ENCODE assay signal across 8 mouse cellular contexts in the genomic region with DNA sequence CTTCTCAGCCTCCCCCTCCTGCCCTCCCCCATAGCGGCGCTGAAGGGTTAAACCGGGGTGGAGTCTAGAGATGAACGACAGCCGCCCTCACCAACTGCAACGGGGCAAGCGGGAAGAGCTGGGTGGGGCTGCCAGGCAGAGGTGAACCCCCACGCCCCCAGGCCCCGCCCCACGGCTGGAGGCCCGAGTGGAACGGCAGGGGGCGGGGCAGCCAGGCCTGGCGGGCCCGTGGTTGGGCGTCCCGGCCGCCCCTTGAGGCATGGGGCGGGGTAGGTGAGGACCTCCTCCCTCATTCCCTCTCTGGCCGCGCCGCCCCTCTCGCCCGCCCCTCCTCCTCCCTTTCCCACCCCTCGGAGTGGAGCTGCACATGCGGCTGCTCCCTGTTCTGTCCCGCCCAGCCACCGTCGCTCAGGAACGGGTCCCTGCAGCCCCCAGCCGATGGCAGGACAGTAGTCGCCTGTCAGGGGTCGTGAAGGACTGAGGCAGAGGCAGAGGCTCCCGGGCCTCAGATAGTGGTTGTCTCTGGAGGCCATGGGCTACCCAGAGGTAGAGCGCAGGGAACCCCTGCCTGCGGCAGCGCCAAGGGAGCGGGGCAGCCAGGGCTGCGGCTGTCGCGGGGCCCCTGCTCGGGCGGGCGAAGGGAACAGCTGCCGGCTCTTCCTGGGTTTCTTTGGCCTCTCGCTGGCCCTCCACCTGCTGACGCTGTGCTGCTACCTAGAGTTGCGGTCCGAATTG. TPM values are rescaled to one million over a fixed set of nuclear protein-coding genes. Genes with fewer than 3 reads are reported as not detected.
DNase-seq lines count a peak whose midpoint lies in the region; ATAC-seq and TF ChIP-seq lines count a peak whose summit lies in the region.

TSS of gene Eda (plus strand) at position 357 of the 735 bp plus-strand sequence.

- no peak within 1 kb of the TSS for H3K27ac ChIP-seq in ES-E14 (ENCODE audit: insufficient read depth, low read depth, low read length, poor library complexity, severe bottlenecking)
- 0 out of 2 replicates have a peak within 1 kb of the TSS, but pooled peaks have one; percentile 36 for H3K27ac ChIP-seq in forebrain, embryonic 12.5 days
- no peak within 1 kb of the TSS for H3K27ac ChIP-seq in heart, embryonic 16.5 days (ENCODE audit: low read length)
- no peak within 1 kb of the TSS for H3K27ac ChIP-seq in liver, embryonic 14.5 days
- no peak within 1 kb of the TSS for H3K27ac ChIP-seq in neural tube, embryonic 13.5 days (replicated peaks)

- H3K36me3 ChIP-seq in ES-E14 (ENCODE audit: control insufficient read depth, insufficient read depth, low read length, poor library complexity, severe bottlenecking) = no peaks in the 10 kb centered on the region
- no peaks in the 10 kb centered on the region for H3K36me3 ChIP-seq in forebrain, embryonic 12.5 days (replicated peaks)
- no peaks in the 10 kb centered on the region for H3K36me3 ChIP-seq in heart, embryonic 16.5 days (ENCODE audit: control insufficient read depth, insufficient read depth)
- no peaks in the 10 kb centered on the region for H3K36me3 ChIP-seq in liver, embryonic 14.5 days (replicated peaks; ENCODE audit: control insufficient read depth, insufficient read depth, low read depth)
- H3K36me3 ChIP-seq in neural tube, embryonic 13.5 days = no peaks in the 10 kb centered on the region

- H3K4me2 ChIP-seq in forebrain, embryonic 12.5 days = peak within 1 kb of the TSS; percentile 78
- peak within 1 kb of the TSS; percentile 83 for H3K4me2 ChIP-seq in heart, embryonic 16.5 days (ENCODE audit: low read depth, low read length)
- H3K4me2 ChIP-seq in liver, embryonic 14.5 days (ENCODE audit: low read depth) = peak within 1 kb of the TSS; percentile 74
- H3K4me2 ChIP-seq in neural tube, embryonic 13.5 days = peak within 1 kb of the TSS; percentile 85

- H3K4me3 ChIP-seq in ES-E14 (ENCODE audit: insufficient read depth in 1 of 2, low read depth in 1 of 2, low read length in 2 of 2, poor library complexity in 1 of 2, severe bottlenecking in 1 of 2) = peak within 1 kb of the TSS; percentile 61 to 85
- peak within 1 kb of the TSS; percentile 50 for H3K4me3 ChIP-seq in forebrain, embryonic 12.5 days (replicated peaks)
- H3K4me3 ChIP-seq in heart, embryonic 16.5 days (ENCODE audit: low read length) = peak within 1 kb of the TSS; percentile 67
- peak within 1 kb of the TSS; percentile 46 to 58 for H3K4me3 ChIP-seq in liver, embryonic 14.5 days (ENCODE audit: insufficient read depth in 1 of 2, low read depth in 2 of 2, low read length in 2 of 2)
- H3K4me3 ChIP-seq in neural tube, embryonic 13.5 days = peak within 1 kb of the TSS; percentile 55

- peaks cover 26% of the 10 kb centered on the region for H3K27me3 ChIP-seq in forebrain, embryonic 12.5 days
- no peaks in the 10 kb centered on the region for H3K27me3 ChIP-seq in heart, embryonic 16.5 days (ENCODE audit: control insufficient read depth, insufficient read depth, low read length)
- no peaks in the 10 kb centered on the region for H3K27me3 ChIP-seq in liver, embryonic 14.5 days (ENCODE audit: control insufficient read depth, insufficient read depth, low read length)
- peaks cover 43% of the 10 kb centered on the region for H3K27me3 ChIP-seq in neural tube, embryonic 13.5 days

- H3K4me1 ChIP-seq in ES-E14 (ENCODE audit: control insufficient read depth in 2 of 2, insufficient read depth in 2 of 2, low read length in 2 of 2, poor library complexity in 1 of 2) = no peaks in the 10 kb centered on the region
- no peaks in the 10 kb centered on the region for H3K4me1 ChIP-seq in forebrain, embryonic 12.5 days
- H3K4me1 ChIP-seq in heart, embryonic 16.5 days (ENCODE audit: control insufficient read depth, insufficient read depth, low read length) = no peaks in the 10 kb centered on the region
- H3K4me1 ChIP-seq in liver, embryonic 14.5 days (replicated peaks; ENCODE audit: control insufficient read depth in 2 of 2, insufficient read depth in 2 of 2, low read length in 1 of 2) = no peaks in the 10 kb centered on the region; a peak in 1 of 4 replicates
- H3K4me1 ChIP-seq in neural tube, embryonic 13.5 days (replicated peaks) = peaks cover 5% of the 10 kb centered on the region

- whole genome bisulfite sequencing in forebrain, embryonic 12.5 days = 14% methylated on average over 47 of the region's 49 CpGs
- WGBS in heart, embryonic 16.5 days = 9% methylated on average over 30 of the region's 49 CpGs
- WGBS in liver, embryonic 14.5 days (ENCODE audit: insufficient replicate concordance) = 17% methylated on average over 43 of the region's 49 CpGs
- WGBS in neural tube, embryonic 13.5 days = 19% methylated on average over 35 of the region's 49 CpGs

- in situ Hi-C loops in ES-E14 (cut with MboI; ENCODE audit: low sequenced_read_pairs in 2 of 2, unreplicated experiment in 2 of 2) = no loop called here

- no peak for TF ChIP-seq EP300 in liver, embryonic 14.5 days (IDR thresholded peaks at IDR 0.05; ENCODE audit: low read depth)

- no peaks in the 10 kb centered on the region for H3K9me3 ChIP-seq in ES-E14 (ENCODE audit: control insufficient read depth, insufficient read depth, low read depth, low read length)
- no peaks in the 10 kb centered on the region for H3K9me3 ChIP-seq in forebrain, embryonic 12.5 days
- H3K9me3 ChIP-seq in heart, embryonic 16.5 days (replicated peaks; ENCODE audit: control insufficient read depth, low read length) = no peaks in the 10 kb centered on the region; the same call in 1 of the 2 replicates
- no peaks in the 10 kb centered on the region for H3K9me3 ChIP-seq in liver, embryonic 14.5 days (ENCODE audit: control insufficient read depth, low read length)
- no peaks in the 10 kb centered on the region for H3K9me3 ChIP-seq in neural tube, embryonic 13.5 days

- ATAC-seq in cerebellum, adult (ENCODE audit: insufficient number of reproducible peaks, low FRiP score, low TSS enrichment) = peak; percentile 58
- peak; percentile 97 for ATAC-seq in forebrain, embryonic 12.5 days (ENCODE audit: low FRiP score)
- peak; percentile 98 for ATAC-seq in heart, embryonic 16.5 days (replicated peaks; ENCODE audit: extremely low read depth, insufficient read depth, low FRiP score)
- peak; percentile 96 for ATAC-seq in liver, embryonic 14.5 days (ENCODE audit: insufficient read depth)
- ATAC-seq in neural tube, embryonic 13.5 days (ENCODE audit: low read depth) = peak; percentile 97

- peak within 1 kb of the TSS; percentile 72 for H3K9ac ChIP-seq in ES-E14 (ENCODE audit: insufficient read depth, low read depth, low read length, poor library complexity, severe bottlenecking)
- peak within 1 kb of the TSS; percentile 51 for H3K9ac ChIP-seq in forebrain, embryonic 12.5 days
- H3K9ac ChIP-seq in heart, embryonic 16.5 days (ENCODE audit: low read length) = peak within 1 kb of the TSS; percentile 70
- H3K9ac ChIP-seq in liver, embryonic 14.5 days (replicated peaks) = peak within 1 kb of the TSS; percentile 48
- peak within 1 kb of the TSS; percentile 69 for H3K9ac ChIP-seq in neural tube, embryonic 13.5 days

- TF ChIP-seq CTCF in liver, embryonic 14.5 days (IDR thresholded peaks at IDR 0.05; ENCODE audit: low read depth) = no peak

- DNase-seq in ES-E14 (ENCODE audit: low read depth, low spot score) = peak; percentile 72
- DNase-seq in kidney, postnatal 25 days = peak; percentile 90 to 95
- peak; percentile 60 to 61 (median 61) for DNase-seq in liver, embryonic 14.5 days (ENCODE audit: low read depth in 3 of 3, low spot score in 3 of 3)
- DNase-seq in telencephalon, adult 2 months (ENCODE audit: low read depth, low spot score) = peak; percentile 36

TF ChIP-seq in ES-E14, 5 proteins besides CTCF, POLR2A, EP300 and RAD21:
- TF ChIP-seq MAFK (IDR thresholded peaks at IDR 0.05; ENCODE audit: insufficient read depth, low read depth, low read length) (no peak), ZC3H11A (IDR thresholded peaks at IDR 0.05; ENCODE audit: borderline replicate concordance, low read depth, low read length) (no peak), HCFC1 (IDR thresholded peaks at IDR 0.05; ENCODE audit: borderline replicate concordance, insufficient read depth, low read length) (no peak), ZNF384 (IDR thresholded peaks at IDR 0.05; ENCODE audit: low read depth, low read length) (no peak), CHD2 (IDR thresholded peaks at IDR 0.05; ENCODE audit: low read depth, low read length) (no peak)

RNA-seq across cellular contexts. Expression of gene Eda, which starts in this region (rescaled TPM):
- total RNA-seq in ES-E14 (2012; rRNA removed) = 2.5 and 2.7 TPM in 2 replicates
- 1.8 and 2.3 TPM in 2 replicates for polyA plus RNA-seq in forebrain, embryonic 12.5 days (2016; fragmentation: Nextera tagmentation; extraction: Ambion mirVana)
- polyA plus RNA-seq in heart, embryonic 16.5 days (2015; fragmentation: Nextera tagmentation; extraction: Ambion mirVana) = 2.0 and 2.6 TPM in 2 replicates
- polyA plus RNA-seq in liver, embryonic 14.5 days (2012; rRNA removed) = 0.74 and 0.75 TPM in 2 replicates
- 0.52 and 0.71 TPM in 2 replicates for polyA plus RNA-seq in liver, embryonic 14.5 days (2014; fragmentation: Nextera tagmentation; extraction: Ambion mirVana)
- polyA plus RNA-seq in neural tube, embryonic 13.5 days (2015; fragmentation: Nextera tagmentation; extraction: Ambion mirVana) = 1.8 and 1.9 TPM in 2 replicates

Comparison
In these comparisons a context has a peak if more than half of its experiments do, and no peak if none do; other contexts are left out.
1. Peak in DNase-seq, ATAC-seq, H3K4me3 ChIP-seq, H3K9ac ChIP-seq and H3K4me2 ChIP-seq in liver, embryonic 14.5 days; RNA of the gene not detected or under 1 TPM.
2. DNase-seq: peak in every context shown above with its lines; median percentile 92 in kidney, postnatal 25 days; 72 in ES-E14; 61 in liver, embryonic 14.5 days; 36 in telencephalon, adult 2 months.